Mouse (Mus musculus): Measurements from ENCODE around the gene Tnr.

DNA sequence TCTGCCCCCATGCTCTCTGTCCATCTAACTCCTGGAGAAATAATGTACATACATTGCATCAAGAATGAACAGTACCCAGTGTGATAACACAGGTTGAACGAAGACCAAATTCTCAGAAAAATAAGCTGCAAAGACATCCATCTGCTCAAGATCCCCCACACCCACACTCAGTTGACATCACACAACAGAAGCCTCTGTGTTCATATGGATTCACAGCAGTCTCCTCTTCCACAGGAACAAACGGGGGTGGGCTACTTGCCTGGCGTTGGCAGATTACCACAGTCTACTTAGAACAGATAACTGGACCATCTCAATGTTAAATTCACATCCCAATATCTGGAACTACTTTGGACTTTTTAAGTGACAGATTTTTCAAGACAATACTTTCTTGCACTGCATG, 349.3 kb downstream of the Tnr start:
- TF ChIP-seq TBP (conservative IDR thresholded peaks at IDR 0.05; ENCODE audit: low read depth, low read length) (no peak), BHLHE40 (IDR thresholded peaks at IDR 0.05; ENCODE audit: low read depth, low read length) (no peak), CTCF (conservative IDR thresholded peaks at IDR 0.05 in 1 of 2, IDR thresholded peaks at IDR 0.05 in 1 of 2; ENCODE audit: low read depth in 2 of 2, low read length in 2 of 2) (no peak), ZNF384 (IDR thresholded peaks at IDR 0.05; ENCODE audit: low read depth, low read length) (no peak), E2F4 (IDR thresholded peaks at IDR 0.05; ENCODE audit: insufficient replicate concordance, low read depth, low read length) (no peak), MAFK (IDR thresholded peaks at IDR 0.05; ENCODE audit: insufficient replicate concordance, low read length) (no peak), ZC3H11A (IDR thresholded peaks at IDR 0.05; ENCODE audit: low read depth, low read length) (no peak), MAZ (IDR thresholded peaks at IDR 0.05; ENCODE audit: low read depth, low read length) (no peak), POLR2A (IDR thresholded peaks at IDR 0.05; ENCODE audit: low read depth, low read length) (no peak), RAD21 (IDR thresholded peaks at IDR 0.05; ENCODE audit: low read depth, low read length) (no peak), HCFC1 (IDR thresholded peaks at IDR 0.05; ENCODE audit: low read depth, low read length) (no peak), EP300 (IDR thresholded peaks at IDR 0.05; ENCODE audit: low read length) (no peak), NRF1 (IDR thresholded peaks at IDR 0.05; ENCODE audit: low read depth, low read length) (no peak)

All from CH12.LX (cell line).